Mouse (Mus musculus): ENCODE measurements at regions not wholly inside any gene's neighbourhood (a gene's known extent, or its start where the extent isn't known, plus 50 kb on each side); places are given as distances from the start of the nearest gene placed in this dataset.

GRCm38 (mm10) chr2:50742421-50742820 lies 406.5 kb downstream of the Rnd3 start:
- TF ChIP-seq ZC3H11A (IDR thresholded peaks at IDR 0.05; ENCODE audit: borderline replicate concordance, low read depth, low read length): no peak
- no peak for TF ChIP-seq MAFK (IDR thresholded peaks at IDR 0.05; ENCODE audit: insufficient read depth, low read depth, low read length)
